Mouse (Mus musculus) hematopoietic stem cell, adult 5-6 weeks (primary cell): ENCODE results near the gene Gm853. TPM values are rescaled to one million over a fixed set of nuclear protein-coding genes. Genes with fewer than 3 reads are reported as not detected.
"Not testable (repeated sequence)": the region's sequence is repeated elsewhere in the genome, so short reads cannot be mapped to it uniquely, and the experiment has no call there.

Source experiments
- ATAC-seq, 2 experiments: fragments of 125-278 bp in 1 of 2; replicated peaks in 1 of 2; 2 replicates each; pipeline ENCODE4 v1.8.0; 2016 to 2017; ENCODE audit warnings: inconsistent platforms in 2 of 2, mild to moderate bottlenecking in 2 of 2, moderate number of reproducible peaks in 2 of 2, low read depth in 1 of 2, moderate TSS enrichment in 1 of 2; ENCODE audit not compliant: low FRiP score in 2 of 2, poor library complexity in 2 of 2, severe bottlenecking in 2 of 2, insufficient read depth in 1 of 2, low TSS enrichment in 1 of 2
- total RNA-seq: library from RNA; stranded (forward); fragments of 172-1452, 232-1000 nt; gene quantifications from 2 replicates; pipeline ENCODE4 v1.2.3, GENCODE M21; 2017

The Gm853 gene
- total RNA-seq = not detected in 2 replicates

GRCm38 (mm10) chr4:130222179-130222578 is at the start of gene Gm853:
TSS of gene Gm853 (minus strand) at chr4:130222401.
- ATAC-seq = no peak

DNA sequence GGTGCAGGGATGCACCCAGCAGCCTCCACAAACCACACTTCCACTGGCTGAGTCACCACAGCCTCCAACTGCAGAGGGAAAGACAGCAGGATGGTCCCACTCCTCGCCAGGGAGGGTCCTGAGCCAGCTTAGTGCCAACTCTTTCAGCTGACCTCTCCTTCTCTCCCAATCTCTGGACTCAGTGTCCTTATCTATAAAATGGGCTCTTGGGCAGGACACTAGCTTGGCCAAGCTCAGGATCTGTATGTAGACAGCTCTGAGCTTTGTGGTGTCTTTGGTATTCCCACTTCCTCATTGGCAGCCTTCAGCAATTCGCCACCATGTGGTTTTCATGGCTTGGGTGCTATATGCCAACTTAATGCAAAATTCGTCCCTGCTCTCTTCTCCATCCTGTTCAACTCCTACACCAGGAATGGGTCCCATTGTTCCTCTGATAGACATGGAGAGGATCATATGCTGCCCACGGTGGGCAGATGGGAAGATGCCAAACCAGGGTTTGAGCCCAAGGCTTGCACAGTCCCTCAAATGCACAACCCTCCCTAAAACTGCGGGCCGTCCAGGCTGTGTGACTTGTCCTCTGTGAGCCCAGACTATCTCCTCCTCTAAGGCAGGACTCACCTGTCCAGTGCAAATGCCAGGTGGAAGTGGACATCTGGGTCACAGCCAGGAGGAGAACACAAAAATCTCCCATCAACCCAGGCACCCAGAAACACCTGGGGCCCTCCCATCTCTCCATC is 48.6 kb upstream of the Gm853 start:
- no peak for ATAC-seq

DNA sequence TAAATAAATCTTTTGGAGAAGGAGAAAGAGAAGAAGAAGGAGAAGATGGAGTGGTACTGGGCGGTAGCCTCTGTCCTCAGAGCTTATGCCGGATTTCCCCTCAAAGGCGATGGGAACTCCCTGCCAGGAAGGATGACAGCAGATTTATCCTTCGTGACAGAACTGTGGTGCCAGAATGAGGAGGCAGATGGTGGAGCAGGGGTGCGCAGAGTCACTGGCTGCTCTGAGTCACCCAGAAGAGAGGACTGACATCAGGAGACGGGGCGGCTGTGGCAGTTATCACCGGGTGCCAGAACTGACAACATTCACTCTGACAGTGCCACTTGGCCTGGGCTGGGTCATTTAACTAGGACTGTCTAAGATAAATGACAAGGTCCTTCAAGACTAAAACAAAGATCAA is 47.9 kb upstream of the Gm853 start:
- no peak for ATAC-seq

- no peak for ATAC-seq
These were observed 46.5 kb upstream of the Gm853 start for GRCm38 (mm10) chr4:130268736-130269135.

DNA sequence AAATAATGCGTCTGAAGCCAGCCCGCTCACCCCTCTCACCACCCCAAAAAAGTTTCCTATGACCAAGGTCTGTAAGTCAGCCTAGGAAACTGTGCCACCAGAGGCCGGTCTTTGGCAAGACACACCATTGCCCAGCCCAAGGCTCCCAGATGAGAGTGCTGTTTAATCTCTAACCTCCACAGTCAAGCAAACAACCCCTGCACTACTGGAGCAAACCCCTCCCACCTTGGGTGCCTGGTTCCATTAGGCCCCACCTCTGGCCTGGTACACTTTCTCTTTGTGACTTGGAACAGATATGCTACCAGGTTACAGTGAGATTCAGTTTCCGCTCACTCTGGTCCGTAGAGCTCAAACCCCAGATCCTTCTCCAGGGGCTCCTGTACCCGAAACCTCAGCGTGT is 44.9 kb upstream of the Gm853 start:
- no peak for ATAC-seq

DNA sequence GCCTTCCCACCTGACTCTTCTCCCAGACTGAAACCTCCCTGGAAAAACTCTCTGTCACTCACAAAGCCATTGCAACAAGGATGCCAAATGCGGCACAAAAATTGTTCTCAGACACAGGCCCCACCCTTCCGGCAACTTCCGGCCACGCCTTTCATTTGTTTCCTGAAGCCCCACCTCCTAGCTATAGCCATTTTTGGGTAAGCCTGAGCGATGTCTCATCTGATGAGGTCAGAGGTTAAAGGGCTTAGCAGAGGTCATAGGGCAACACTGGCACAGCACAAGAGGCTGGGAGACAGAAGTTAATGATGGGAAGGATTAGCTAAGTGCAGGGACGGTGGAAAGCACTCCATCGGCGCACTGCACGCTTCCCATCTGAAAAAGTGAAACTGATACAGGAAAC is 44.4 kb upstream of the Gm853 start:
- ATAC-seq = no peak

DNA sequence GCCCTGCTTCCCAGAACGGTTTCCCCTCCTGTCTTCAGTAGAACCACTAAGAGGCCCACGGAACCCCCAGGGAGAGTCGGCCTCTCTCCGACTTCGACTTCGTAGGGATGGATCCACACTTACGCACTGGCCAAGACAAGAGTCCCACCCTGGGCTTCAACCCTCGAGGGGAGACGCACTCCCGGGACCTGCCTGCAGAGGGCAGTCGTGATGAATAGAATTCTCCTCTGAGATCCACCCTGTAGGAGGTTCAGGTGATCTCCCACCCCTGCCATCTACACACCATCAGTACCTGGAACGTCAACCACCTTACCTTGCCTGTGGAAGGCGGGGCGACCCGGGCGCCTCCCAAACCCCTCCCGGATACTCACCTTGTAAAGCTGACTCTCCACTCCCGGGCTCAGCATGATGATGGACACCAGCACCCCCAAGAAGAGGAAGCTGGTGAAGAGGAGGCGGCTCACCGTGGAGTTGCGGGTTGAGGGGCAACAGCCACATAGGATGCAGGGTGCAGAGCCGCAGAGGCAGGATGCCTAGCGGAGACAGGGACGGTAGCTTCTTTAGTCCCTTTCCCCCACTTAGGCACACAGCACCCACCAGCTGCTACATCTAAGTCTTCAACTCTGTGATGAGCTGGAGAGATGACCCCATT is 42.6 kb upstream of the Gm853 start:
- peak; percentile 73 to 85 for ATAC-seq

DNA sequence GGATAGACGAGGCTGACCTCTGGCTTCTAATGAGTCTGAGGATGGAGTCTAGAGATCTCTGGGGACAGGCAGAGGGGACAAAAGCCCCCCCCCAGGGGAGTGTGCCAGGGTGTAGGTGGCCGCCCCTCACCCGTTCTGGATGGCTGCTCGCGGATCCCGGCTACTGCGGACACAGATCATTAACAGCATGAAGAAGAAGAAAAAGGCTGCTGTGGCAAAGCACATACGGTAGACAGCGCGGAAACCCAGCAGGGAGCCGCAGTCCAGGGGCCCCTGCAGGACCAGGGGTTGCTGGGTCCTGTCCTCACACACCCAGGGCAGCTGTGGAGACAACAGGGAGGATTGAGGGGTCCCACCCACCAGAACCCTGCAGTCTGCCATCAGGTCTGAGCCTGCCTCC is 41.9 kb upstream of the Gm853 start:
- no peak for ATAC-seq

GRCm38 (mm10) chr4:130260406-130260805 is 38.2 kb upstream of the Gm853 start:
- ATAC-seq = no peak

DNA sequence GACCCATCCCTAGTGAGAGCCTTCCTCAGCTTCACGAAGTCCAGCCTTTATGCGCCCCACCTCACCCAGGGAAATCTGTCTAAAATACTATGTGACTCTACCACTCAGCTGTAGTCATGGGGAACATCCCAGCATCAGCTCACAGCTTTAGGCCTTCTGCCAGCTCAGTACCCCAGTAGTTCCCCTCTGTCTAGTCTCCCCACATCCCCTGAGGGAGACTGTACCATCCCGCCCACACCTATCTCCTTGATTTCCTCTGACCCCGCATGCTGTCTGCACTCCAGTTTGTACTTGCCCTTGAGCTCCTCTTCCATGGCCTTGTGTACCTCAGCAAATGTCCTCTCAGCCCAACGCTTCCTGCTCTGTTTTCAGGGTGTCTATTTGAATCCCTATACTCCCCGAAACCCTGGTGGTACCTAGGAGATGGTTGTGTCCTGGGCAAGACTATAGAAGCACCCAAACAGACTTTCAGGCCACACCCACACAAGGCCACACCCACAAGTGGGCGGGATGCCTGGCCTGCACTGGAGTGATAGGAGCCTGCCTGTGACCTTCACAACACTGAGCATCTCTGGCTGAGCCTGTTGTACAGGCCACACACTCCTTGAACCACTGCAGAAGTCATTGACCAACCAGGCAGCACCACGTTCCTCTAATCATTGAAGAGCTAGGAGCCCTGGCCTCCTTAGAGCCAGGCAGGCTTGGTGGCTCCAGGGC is 30.4 kb upstream of the Gm853 start:
- ATAC-seq = peak; percentile 49 to 56; a peak in 2 of 4 replicates

GRCm38 (mm10) chr4:130251763-130252162 is 29.6 kb upstream of the Gm853 start:
- ATAC-seq = no peak

- ATAC-seq = no peak
These were observed 29.0 kb upstream of the Gm853 start for GRCm38 (mm10) chr4:130251172-130251705.

GRCm38 (mm10) chr4:130248636-130249035 is 26.4 kb upstream of the Gm853 start:
- ATAC-seq = no peak

GRCm38 (mm10) chr4:130246132-130246531 is 23.9 kb upstream of the Gm853 start:
- peak; percentile 53 to 72; a peak in 2 of 4 replicates for ATAC-seq

DNA sequence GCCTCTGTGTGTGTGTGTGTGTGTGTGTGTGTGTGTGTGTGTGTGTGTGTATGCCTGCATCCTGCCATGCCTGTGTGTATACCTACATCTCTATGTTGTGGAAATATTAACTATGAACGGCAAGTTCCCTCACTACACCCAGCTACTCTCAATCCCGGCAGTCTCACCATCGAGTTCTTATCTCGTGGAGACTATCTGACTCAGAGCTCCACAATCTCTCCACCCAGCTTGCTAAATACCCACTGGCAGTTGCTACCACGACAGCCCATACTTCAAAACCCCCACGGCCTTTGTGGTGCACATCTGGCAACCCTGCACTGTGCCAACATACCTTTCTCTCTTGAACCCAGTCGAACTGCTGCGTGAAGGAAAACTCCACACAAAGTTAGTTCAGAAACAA is 22.5 kb upstream of the Gm853 start:
- ATAC-seq = no peak

DNA sequence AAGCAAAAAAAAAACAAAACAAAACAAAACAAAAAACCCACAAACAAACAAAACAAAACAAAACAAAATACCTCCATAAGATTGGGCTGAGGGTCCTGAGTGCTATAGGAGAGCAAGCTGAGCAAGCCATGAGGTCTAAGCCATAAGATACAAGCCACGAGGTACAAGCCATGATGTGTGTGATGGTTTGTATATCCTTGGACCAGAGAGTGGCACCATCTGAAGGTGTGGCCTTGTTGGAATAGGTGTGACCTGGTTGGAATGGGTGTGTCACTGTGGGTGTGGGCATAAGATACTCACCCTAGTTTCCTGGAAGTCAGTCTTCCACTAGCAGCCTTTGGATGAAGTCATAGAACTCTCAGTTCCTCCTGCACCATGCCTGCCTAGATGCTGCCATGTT is 21.4 kb upstream of the Gm853 start:
- ATAC-seq = not testable (repeated sequence)

- no peak for ATAC-seq
These were observed 20.8 kb upstream of the Gm853 start for GRCm38 (mm10) chr4:130242956-130243355.

DNA sequence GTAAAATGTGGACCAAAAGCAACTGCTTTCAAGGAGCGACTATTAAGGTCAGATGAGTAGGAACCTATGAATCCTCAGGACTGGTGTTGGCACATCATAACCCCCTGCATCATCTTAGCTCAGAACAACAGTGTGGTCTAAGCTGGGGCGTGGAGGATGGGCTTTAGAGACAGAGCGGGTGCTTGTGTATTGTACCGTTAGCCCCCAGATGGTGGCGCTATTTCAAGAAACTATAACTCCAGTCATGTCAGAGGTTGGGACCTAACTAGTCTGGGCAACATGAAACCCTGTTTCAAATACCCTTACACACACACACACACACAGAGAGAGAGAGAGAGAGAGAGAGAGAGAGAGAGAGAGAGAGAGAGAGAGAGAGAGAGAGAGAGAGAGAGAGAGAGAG is 18.5 kb upstream of the Gm853 start:
- no peak for ATAC-seq
